Mouse (Mus musculus): Measurements from ENCODE around the gene Col13a1. TPM values are rescaled to one million over a fixed set of nuclear protein-coding genes. Genes with fewer than 3 reads are reported as not detected.
A peak's percentile ranks its signal among the peaks of the same experiment; 100 is the strongest.

The Col13a1 gene
- polyA plus RNA-seq, 1 experiment, result not detected

GRCm38 (mm10) chr10:61823731-61824115, 155.2 kb downstream of the Col13a1 start:
- TF ChIP-seq POLR2A (IDR thresholded peaks at IDR 0.05; ENCODE audit: insufficient read depth, low read depth, low read length) (no peak), CTCF (IDR thresholded peaks at IDR 0.05; ENCODE audit: insufficient read depth, low read depth, low read length) (no peak)
- Histone ChIP-seq H3K4me1 (ENCODE audit: control insufficient read depth, insufficient read depth, low read length) (no peaks in the 10 kb centered on the region), H3K27ac (ENCODE audit: insufficient read depth, low read depth, low read length) (no peak overlapping the region), H3K4me3 (ENCODE audit: insufficient read depth, low read depth, low read length) (no peak overlapping the region)
- 84% methylated on average over 4 of the region's 4 CpGs for WGBS

GRCm38 (mm10) chr10:61822968-61823730, 155.8 kb downstream of the Col13a1 start:
- WGBS, result 70% methylated on average over 7 of the region's 7 CpGs
- no peak for TF ChIP-seq CTCF (IDR thresholded peaks at IDR 0.05; ENCODE audit: insufficient read depth, low read depth, low read length)
- no peak for TF ChIP-seq POLR2A (IDR thresholded peaks at IDR 0.05; ENCODE audit: insufficient read depth, low read depth, low read length)

GRCm38 (mm10) chr10:61820050-61820449, 158.9 kb downstream of the Col13a1 start:
- TF ChIP-seq POLR2A (IDR thresholded peaks at IDR 0.05; ENCODE audit: insufficient read depth, low read depth, low read length) (no peak), CTCF (IDR thresholded peaks at IDR 0.05; ENCODE audit: insufficient read depth, low read depth, low read length) (peak; percentile 28; the same call in 1 of the 2 replicates)
- H3K4me1 ChIP-seq (ENCODE audit: control insufficient read depth, insufficient read depth, low read length), result no peaks in the 10 kb centered on the region
- H3K4me3 ChIP-seq (ENCODE audit: insufficient read depth, low read depth, low read length), result no peak overlapping the region
- H3K27ac ChIP-seq (ENCODE audit: insufficient read depth, low read depth, low read length), result no peak overlapping the region
- 58% methylated on average over 9 of the region's 9 CpGs for WGBS

More at GRCm38 (mm10) chr10:61822968-61823730, 155.8 kb downstream of the Col13a1 start:
- Histone ChIP-seq H3K27ac (ENCODE audit: insufficient read depth, low read depth, low read length) (no peak overlapping the region), H3K4me1 (ENCODE audit: control insufficient read depth, insufficient read depth, low read length) (no peaks in the 10 kb centered on the region), H3K4me3 (ENCODE audit: insufficient read depth, low read depth, low read length) (no peak overlapping the region)

GRCm38 (mm10) chr10:61811987-61812386, 166.9 kb downstream of the Col13a1 start:
- 74% methylated on average over 5 of the region's 5 CpGs for WGBS
- Histone ChIP-seq H3K4me1 (ENCODE audit: control insufficient read depth, insufficient read depth, low read length) (peaks cover 2% of the 10 kb centered on the region; the same call in 1 of the 2 replicates), H3K27ac (ENCODE audit: insufficient read depth, low read depth, low read length) (no peak overlapping the region), H3K4me3 (ENCODE audit: insufficient read depth, low read depth, low read length) (no peak overlapping the region)
- TF ChIP-seq CTCF (IDR thresholded peaks at IDR 0.05; ENCODE audit: insufficient read depth, low read depth, low read length) (no peak), POLR2A (IDR thresholded peaks at IDR 0.05; ENCODE audit: insufficient read depth, low read depth, low read length) (no peak)

- Histone ChIP-seq H3K4me1 (ENCODE audit: control insufficient read depth, insufficient read depth, low read length) (no peaks in the 10 kb centered on the region), H3K27ac (ENCODE audit: insufficient read depth, low read depth, low read length) (no peak overlapping the region), H3K4me3 (ENCODE audit: insufficient read depth, low read depth, low read length) (no peak overlapping the region)
- TF ChIP-seq POLR2A (IDR thresholded peaks at IDR 0.05; ENCODE audit: insufficient read depth, low read depth, low read length) (no peak), CTCF (IDR thresholded peaks at IDR 0.05; ENCODE audit: insufficient read depth, low read depth, low read length) (no peak)
- WGBS, result 85% methylated on average over 15 of the region's 15 CpGs
Observed at GRCm38 (mm10) chr10:61798133-61798576, 180.8 kb downstream of the Col13a1 start.

- TF ChIP-seq POLR2A (IDR thresholded peaks at IDR 0.05; ENCODE audit: insufficient read depth, low read depth, low read length) (no peak), CTCF (IDR thresholded peaks at IDR 0.05; ENCODE audit: insufficient read depth, low read depth, low read length) (no peak)
- WGBS, result 54% methylated on average over 8 of the region's 8 CpGs
- H3K4me3 ChIP-seq (ENCODE audit: insufficient read depth, low read depth, low read length), result no peak overlapping the region
- no peaks in the 10 kb centered on the region for H3K4me1 ChIP-seq (ENCODE audit: control insufficient read depth, insufficient read depth, low read length)
- no peak overlapping the region for H3K27ac ChIP-seq (ENCODE audit: insufficient read depth, low read depth, low read length)
Observed at GRCm38 (mm10) chr10:61795458-61795857, 183.4 kb downstream of the Col13a1 start.

- H3K4me3 ChIP-seq (ENCODE audit: insufficient read depth, low read depth, low read length), result no peak overlapping the region
- 69% methylated on average over 10 of the region's 10 CpGs for WGBS
- TF ChIP-seq CTCF (IDR thresholded peaks at IDR 0.05; ENCODE audit: insufficient read depth, low read depth, low read length) (no peak), POLR2A (IDR thresholded peaks at IDR 0.05; ENCODE audit: insufficient read depth, low read depth, low read length) (no peak)
- no peaks in the 10 kb centered on the region for H3K4me1 ChIP-seq (ENCODE audit: control insufficient read depth, insufficient read depth, low read length)
- no peak overlapping the region for H3K27ac ChIP-seq (ENCODE audit: insufficient read depth, low read depth, low read length)
Observed at GRCm38 (mm10) chr10:61794971-61795370, 183.9 kb downstream of the Col13a1 start.

GRCm38 (mm10) chr10:61793015-61793414, 185.9 kb downstream of the Col13a1 start:
- no peak overlapping the region for H3K4me3 ChIP-seq (ENCODE audit: insufficient read depth, low read depth, low read length)
- no peaks in the 10 kb centered on the region for H3K4me1 ChIP-seq (ENCODE audit: control insufficient read depth, insufficient read depth, low read length)
- H3K27ac ChIP-seq (ENCODE audit: insufficient read depth, low read depth, low read length), result no peak overlapping the region
- WGBS, result 62% methylated on average over 8 of the region's 8 CpGs
- TF ChIP-seq POLR2A (IDR thresholded peaks at IDR 0.05; ENCODE audit: insufficient read depth, low read depth, low read length), result no peak
- TF ChIP-seq CTCF (IDR thresholded peaks at IDR 0.05; ENCODE audit: insufficient read depth, low read depth, low read length), result no peak

GRCm38 (mm10) chr10:61788499-61788898, 190.4 kb downstream of the Col13a1 start:
- 96% methylated on average over 5 of the region's 5 CpGs for WGBS
- TF ChIP-seq CTCF (IDR thresholded peaks at IDR 0.05; ENCODE audit: insufficient read depth, low read depth, low read length) (no peak), POLR2A (IDR thresholded peaks at IDR 0.05; ENCODE audit: insufficient read depth, low read depth, low read length) (no peak)
- H3K4me1 ChIP-seq (ENCODE audit: control insufficient read depth, insufficient read depth, low read length), result peaks cover 2% of the 10 kb centered on the region
- no peak overlapping the region for H3K27ac ChIP-seq (ENCODE audit: insufficient read depth, low read depth, low read length)
- no peak overlapping the region for H3K4me3 ChIP-seq (ENCODE audit: insufficient read depth, low read depth, low read length)

Other genes with a start within 250 kb of the Col13a1 start
- not detected in 2 replicates for gene H2afy2, start 195.0 kb downstream of the Col13a1 start, polyA plus RNA-seq (2012; ENCODE audit: insufficient read depth, insufficient read length, low replicate concordance, missing spikeins)
- gene Neurog3, start 154.0 kb upstream of the Col13a1 start, polyA plus RNA-seq (2012; ENCODE audit: insufficient read depth, insufficient read length, low replicate concordance, missing spikeins), result not detected in 2 replicates
- gene Fam241b, start 164.8 kb upstream of the Col13a1 start, polyA plus RNA-seq (2012; ENCODE audit: insufficient read depth, insufficient read length, low replicate concordance, missing spikeins), result not detected in 2 replicates